Mouse (Mus musculus) midbrain, embryonic 14.5 days (tissue): ENCODE data around the gene Rcbtb2. TPM values are rescaled to one million over a fixed set of nuclear protein-coding genes. Genes with fewer than 3 reads are reported as not detected.

Source experiments
- ATAC-seq: fragments of 200-750 bp; cut with Nextera tagmentation; 2 replicates; pipeline ENCODE4 v1.8.0; 2017; ENCODE audit warnings: moderate number of reproducible peaks, moderate library complexity; ENCODE audit not compliant: low FRiP score, low TSS enrichment
- DNase-seq: peaks from one replicate; pipeline ENCODE4 v3.0.0-alpha.2; 2015
- H3K27ac ChIP-seq: fragments of 300-500 bp; sonication (generic); replicated peaks from 2 replicates; pipeline ENCODE4 v1.5.1; 2014; ENCODE audit warnings: mild to moderate bottlenecking, low read depth, low read length, moderate library complexity
- H3K27me3 ChIP-seq: fragments of 300-500 bp; sonication (generic); 2 replicates; pipeline ENCODE4 v1.6.1; 2014; ENCODE audit warnings: low read length, control low read depth, mixed read lengths; ENCODE audit not compliant: control insufficient read depth, insufficient read depth
- H3K36me3 ChIP-seq: fragments of 300-500 bp; sonication (generic); 2 replicates; pipeline ENCODE4 v1.6.1; 2014; ENCODE audit warnings: low read length, control low read depth; ENCODE audit not compliant: control insufficient read depth, insufficient read depth
- H3K4me1 ChIP-seq: fragments of 300-500 bp; sonication (generic); 2 replicates; pipeline ENCODE4 v1.6.1; 2014; ENCODE audit warnings: mild to moderate bottlenecking, antibody characterized with exemption, low read length, control low read depth; ENCODE audit not compliant: control insufficient read depth, insufficient read depth
- H3K4me2 ChIP-seq: fragments of 300-500 bp; sonication (generic); 2 replicates; pipeline ENCODE4 v1.6.1; 2014; ENCODE audit warnings: mild to moderate bottlenecking, low read length, moderate library complexity
- H3K4me3 ChIP-seq: fragments of 300-500 bp; sonication (generic); replicated peaks from 2 replicates; pipeline ENCODE4 v1.5.1; 2014; ENCODE audit warnings: low read depth, low read length
- H3K9ac ChIP-seq: fragments of 300-500 bp; sonication (generic); replicated peaks from 2 replicates; pipeline ENCODE4 v1.6.1; 2014; ENCODE audit warnings: mild to moderate bottlenecking, low read length, moderate library complexity
- H3K9me3 ChIP-seq: fragments of 300-500 bp; sonication (generic); 2 replicates; pipeline ENCODE4 v1.6.1; 2016; ENCODE audit warnings: low read length, control low read depth, mixed read lengths; ENCODE audit not compliant: control insufficient read depth
- WGBS: fragments of 180-500 bp; shearing (Covaris S2); extraction: QIAGEN DNeasy Blood & Tissue Kit; methylation state at CpG from one replicate; pipeline ENCODE4 v1.1.7; 2014; 5-methylcytosine and 5-hydroxymethylcytosine counted together
- polyA plus RNA-seq: library from polyadenylated mRNA; unstranded; fragments of >200 nt; fragmentation: Nextera tagmentation; extraction: Ambion mirVana; gene quantifications from 2 replicates; pipeline ENCODE4 v1.2.1, GENCODE M21; 2014

Rcbtb2 gene
- polyA plus RNA-seq, 1 experiment from 2014 or later = 80.0 TPM

DNA sequence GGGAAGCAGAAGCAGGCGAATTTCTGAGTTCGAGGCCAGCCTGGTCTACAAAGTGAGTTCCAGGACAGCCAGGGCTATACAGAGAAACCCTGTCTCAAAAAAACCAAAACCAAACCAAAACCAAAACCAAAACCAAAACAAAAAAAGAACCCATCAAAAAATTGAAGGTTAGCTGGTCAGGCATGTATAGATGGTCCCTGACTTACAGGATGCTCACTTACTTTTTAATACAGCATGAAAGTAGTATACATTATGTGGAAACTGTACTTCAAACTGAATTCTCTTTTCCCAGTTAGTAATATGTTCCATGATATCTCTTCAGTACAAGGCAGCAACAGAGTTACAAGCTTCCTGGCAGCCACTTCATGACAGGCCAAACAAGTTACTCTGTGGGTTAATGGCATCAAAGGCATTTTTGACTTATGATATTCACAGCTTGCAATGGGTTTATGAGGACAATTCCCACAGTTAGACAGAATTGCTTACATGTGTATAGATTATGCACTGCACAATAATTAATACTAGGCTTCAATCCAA lies 121.3 kb downstream of the Rcbtb2 start:
- DNase-seq = no peak
- WGBS = 87% methylated on average over 2 of the region's 2 CpGs
- no peaks in the 10 kb centered on the region for H3K27me3 ChIP-seq
- no peak overlapping the region for H3K4me2 ChIP-seq
- no peaks in the 10 kb centered on the region for H3K4me1 ChIP-seq
- no peak for ATAC-seq
- H3K4me3 ChIP-seq = no peak overlapping the region
- H3K9me3 ChIP-seq = no peaks in the 10 kb centered on the region
- H3K27ac ChIP-seq = no peak overlapping the region
- H3K36me3 ChIP-seq = no peaks in the 10 kb centered on the region
- no peak overlapping the region for H3K9ac ChIP-seq

DNA sequence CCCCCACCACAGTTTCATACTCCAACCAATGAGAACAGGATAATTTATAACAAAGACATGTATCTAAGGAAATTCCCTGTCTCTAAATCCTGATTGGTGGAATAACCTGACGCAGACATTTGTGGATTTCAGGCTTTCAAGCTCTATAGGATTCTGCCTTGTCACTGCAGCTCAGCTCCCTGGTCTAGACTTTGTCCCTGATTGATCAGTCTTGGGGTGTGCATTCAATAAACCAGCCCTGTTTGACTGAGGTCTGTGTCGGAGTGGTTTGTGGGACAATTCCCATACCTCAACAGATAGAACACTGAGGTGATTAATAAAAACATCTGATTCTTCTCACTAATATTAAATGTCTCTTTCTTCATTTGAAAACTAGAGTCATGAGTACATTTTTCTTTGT lies 127.2 kb downstream of the Rcbtb2 start:
- no peak overlapping the region for H3K4me2 ChIP-seq
- no peaks in the 10 kb centered on the region for H3K9me3 ChIP-seq
- H3K4me3 ChIP-seq = no peak overlapping the region
- no peak for DNase-seq
- 0 out of 2 replicates have a peak, but pooled peaks cover 3% of the 10 kb centered on the region for H3K36me3 ChIP-seq
- no peaks in the 10 kb centered on the region for H3K27me3 ChIP-seq
- no peak for ATAC-seq
- no peaks in the 10 kb centered on the region for H3K4me1 ChIP-seq
- H3K9ac ChIP-seq = no peak overlapping the region
- 93% methylated on average over 2 of the region's 2 CpGs for WGBS
- no peak overlapping the region for H3K27ac ChIP-seq

DNA sequence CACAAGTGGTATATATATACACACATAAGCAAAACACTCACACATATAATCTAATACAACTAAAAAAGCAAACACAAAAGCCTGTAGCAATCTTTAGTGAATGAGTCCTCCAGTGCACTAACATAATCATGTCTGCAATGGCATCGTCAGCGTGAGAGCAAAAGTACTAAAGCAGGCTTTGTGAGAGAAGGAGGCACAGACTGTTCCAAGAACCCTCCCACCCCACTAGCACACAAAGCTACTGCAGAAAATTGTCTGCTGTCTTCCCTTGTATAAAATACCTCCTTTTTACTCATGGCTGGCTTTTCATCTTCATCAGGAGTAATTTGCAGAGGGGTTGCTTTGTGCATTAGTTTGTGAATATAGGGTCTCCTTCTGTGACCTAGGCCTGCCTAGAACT lies 129.4 kb downstream of the Rcbtb2 start:
- no peak for DNase-seq
- Histone ChIP-seq H3K4me3 (no peak overlapping the region), H3K36me3 (0 out of 2 replicates have a peak, but pooled peaks cover 3% of the 10 kb centered on the region), H3K9me3 (no peaks in the 10 kb centered on the region), H3K27me3 (no peaks in the 10 kb centered on the region), H3K4me1 (no peaks in the 10 kb centered on the region), H3K9ac (no peak overlapping the region), H3K4me2 (no peak overlapping the region), H3K27ac (no peak overlapping the region)
- WGBS = 66% methylated on average over 2 of the region's 2 CpGs
- ATAC-seq = no peak

DNA sequence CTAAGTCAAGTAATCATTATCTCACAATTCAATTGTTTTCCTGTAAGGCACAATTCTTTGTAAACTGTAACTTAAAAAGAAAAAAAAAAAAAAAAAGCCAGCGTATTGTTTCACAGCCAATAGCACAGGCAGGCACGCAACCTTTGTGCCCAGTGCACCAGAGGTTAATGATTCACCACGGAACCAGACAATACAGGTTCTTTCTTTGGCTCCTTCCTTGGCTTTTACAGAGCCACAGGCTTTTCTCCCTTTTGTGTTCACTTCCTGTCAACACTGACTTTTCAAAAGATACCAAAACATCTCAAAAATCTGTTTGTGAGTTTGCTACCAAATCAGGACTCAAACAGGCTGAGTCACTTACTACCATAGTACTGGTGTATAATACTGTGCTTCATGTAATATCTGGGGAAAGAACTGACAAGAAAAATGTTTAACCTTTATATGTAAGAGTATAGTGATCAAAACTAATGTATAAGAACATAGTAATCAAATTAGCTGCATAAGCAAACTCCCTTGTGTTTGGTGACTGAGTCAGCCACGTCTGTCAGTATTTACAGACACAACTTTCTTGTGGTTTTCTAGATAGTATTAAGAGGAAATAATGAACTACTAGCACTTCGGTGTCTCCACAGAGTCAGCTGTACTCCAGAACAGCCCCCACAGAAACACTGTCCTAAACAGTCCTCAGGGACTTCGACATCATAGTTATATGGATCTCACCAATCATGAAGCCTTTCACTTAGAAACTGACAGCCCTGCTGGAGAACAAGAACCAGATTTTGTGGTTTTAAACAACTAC lies 130.8 kb downstream of the Rcbtb2 start:
- H3K4me3 ChIP-seq = no peak overlapping the region
- ATAC-seq = no peak
- H3K36me3 ChIP-seq = 0 out of 2 replicates have a peak, but pooled peaks cover 6% of the 10 kb centered on the region
- no peak overlapping the region for H3K27ac ChIP-seq
- WGBS = 53% methylated on average over 6 of the region's 6 CpGs
- no peak for DNase-seq
- no peaks in the 10 kb centered on the region for H3K27me3 ChIP-seq
- H3K4me2 ChIP-seq = no peak overlapping the region
- H3K9me3 ChIP-seq = no peaks in the 10 kb centered on the region
- H3K9ac ChIP-seq = no peak overlapping the region
- H3K4me1 ChIP-seq = no peaks in the 10 kb centered on the region

DNA sequence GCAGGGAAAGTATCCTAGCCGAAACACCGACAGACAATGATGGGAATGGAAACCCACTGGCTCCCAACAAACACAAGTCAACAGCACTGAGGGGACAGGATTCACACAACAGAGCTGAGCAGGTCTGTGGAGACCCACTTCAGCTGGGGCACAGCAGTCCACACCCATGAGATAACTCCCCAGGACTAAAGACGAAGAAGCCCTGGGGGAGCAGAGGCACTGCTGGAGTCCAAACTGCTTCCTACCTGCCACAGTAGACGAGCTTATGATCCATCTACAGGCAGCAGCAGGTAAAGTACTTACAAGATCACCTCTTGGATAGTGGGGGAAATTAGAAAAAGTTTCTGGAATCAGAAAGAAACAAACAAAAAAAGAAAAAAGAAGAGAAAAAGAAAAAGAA lies 131.6 kb downstream of the Rcbtb2 start:
- H3K4me3 ChIP-seq = no peak overlapping the region
- H3K4me1 ChIP-seq = no peaks in the 10 kb centered on the region
- H3K36me3 ChIP-seq = 0 out of 2 replicates have a peak, but pooled peaks cover 9% of the 10 kb centered on the region
- H3K9me3 ChIP-seq = no peaks in the 10 kb centered on the region
- 76% methylated on average over 4 of the region's 4 CpGs for WGBS
- H3K4me2 ChIP-seq = no peak overlapping the region
- no peak overlapping the region for H3K27ac ChIP-seq
- H3K9ac ChIP-seq = no peak overlapping the region
- DNase-seq = no peak
- no peaks in the 10 kb centered on the region for H3K27me3 ChIP-seq
- no peak for ATAC-seq

DNA sequence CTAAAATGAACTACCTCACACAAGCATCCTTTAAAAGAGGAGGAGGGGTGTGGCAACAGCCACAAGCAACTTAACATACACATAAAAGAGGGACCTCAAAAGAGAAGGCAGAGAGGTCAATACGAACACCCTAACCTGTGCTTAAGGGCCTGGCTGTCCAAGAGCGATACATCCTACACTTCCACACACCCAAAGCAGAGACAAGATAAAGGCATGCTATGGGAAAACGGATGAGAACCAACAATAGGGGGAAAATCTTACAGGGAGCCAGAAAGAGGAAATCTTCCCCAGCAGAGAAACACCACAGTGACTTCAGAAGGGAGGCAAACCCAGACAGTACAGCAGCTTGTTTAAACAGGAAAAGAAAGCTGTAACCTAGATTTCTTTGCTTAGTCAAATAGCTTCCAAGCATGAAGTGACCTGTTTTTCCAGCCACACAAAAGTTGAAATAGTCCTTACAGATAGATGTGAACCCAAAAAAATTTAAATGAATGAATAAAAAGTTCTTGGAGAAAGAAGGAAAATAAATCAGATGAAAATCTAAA lies 132.7 kb downstream of the Rcbtb2 start:
- no peak overlapping the region for H3K4me3 ChIP-seq
- DNase-seq = no peak
- H3K27me3 ChIP-seq = no peaks in the 10 kb centered on the region
- no peak overlapping the region for H3K27ac ChIP-seq
- H3K4me2 ChIP-seq = no peak overlapping the region
- ATAC-seq = no peak
- H3K9ac ChIP-seq = no peak overlapping the region
- no peaks in the 10 kb centered on the region for H3K9me3 ChIP-seq
- H3K4me1 ChIP-seq = no peaks in the 10 kb centered on the region
- H3K36me3 ChIP-seq = 0 out of 2 replicates have a peak, but pooled peaks cover 13% of the 10 kb centered on the region
- 62% methylated on average over 3 of the region's 3 CpGs for WGBS

DNA sequence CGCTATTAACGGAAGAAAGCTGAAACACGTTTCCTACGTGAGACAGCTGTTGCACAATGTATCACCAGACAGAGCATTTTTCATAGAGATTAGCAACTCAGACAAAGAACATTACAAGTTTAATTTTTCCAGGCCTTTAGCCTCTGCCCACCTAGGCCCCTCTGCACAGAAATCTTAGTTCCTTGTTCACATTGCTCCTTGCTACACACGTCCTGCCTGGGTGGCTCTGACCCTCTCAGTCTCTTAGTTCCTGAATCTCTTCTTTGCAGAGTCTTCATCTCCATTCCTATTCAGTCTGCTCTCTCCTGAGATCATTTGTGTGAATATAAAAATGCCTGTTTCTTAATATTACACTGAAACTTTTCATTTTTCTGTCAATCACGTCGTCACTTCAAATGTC lies 134.5 kb downstream of the Rcbtb2 start:
- H3K27ac ChIP-seq = no peak overlapping the region
- H3K36me3 ChIP-seq = peaks cover 22% of the 10 kb centered on the region
- H3K4me3 ChIP-seq = no peak overlapping the region
- H3K9me3 ChIP-seq = no peaks in the 10 kb centered on the region
- no peaks in the 10 kb centered on the region for H3K27me3 ChIP-seq
- WGBS = 79% methylated on average over 7 of the region's 7 CpGs
- no peak for ATAC-seq
- no peak overlapping the region for H3K9ac ChIP-seq
- no peak for DNase-seq
- H3K4me2 ChIP-seq = no peak overlapping the region
- H3K4me1 ChIP-seq = no peaks in the 10 kb centered on the region
